Mouse (Mus musculus) liver, embryonic 12.5 days (tissue): Measurements from ENCODE around the gene Sh3d19. TPM values are rescaled to one million over a fixed set of nuclear protein-coding genes. Genes with fewer than 3 reads are reported as not detected.
A peak's percentile ranks its signal among the peaks of the same experiment; 100 is the strongest.
"Not testable (repeated sequence)": the region's sequence is repeated elsewhere in the genome, so short reads cannot be mapped to it uniquely, and the experiment has no call there.

ENCODE experiments used
- ATAC-seq: fragments of 200-750 bp; cut with Nextera tagmentation; 2 replicates; pipeline ENCODE4 v1.8.0; 2017; ENCODE audit warnings: moderate number of reproducible peaks, mild to moderate bottlenecking, moderate library complexity
- H3K27ac ChIP-seq: fragments of 300-500 bp; sonication (generic); 2 replicates; pipeline ENCODE4 v1.5.1; 2016; ENCODE audit warnings: mild to moderate bottlenecking
- H3K27me3 ChIP-seq: fragments of 300-500 bp; sonication (generic); replicated peaks from 2 replicates; pipeline ENCODE4 v1.6.1; 2016; ENCODE audit warnings: mild to moderate bottlenecking, moderate library complexity
- H3K36me3 ChIP-seq: fragments of 300-500 bp; sonication (generic); 2 replicates; pipeline ENCODE4 v1.6.1; 2016; ENCODE audit warnings: mild to moderate bottlenecking, moderate library complexity
- H3K4me1 ChIP-seq: fragments of 300-500 bp; sonication (generic); 2 replicates; pipeline ENCODE4 v1.6.1; 2016
- H3K4me2 ChIP-seq: fragments of 300-500 bp; sonication (generic); 2 replicates; pipeline ENCODE4 v1.6.1; 2016; ENCODE audit warnings: mild to moderate bottlenecking, moderate library complexity
- H3K4me3 ChIP-seq: fragments of 300-500 bp; sonication (generic); 2 replicates; pipeline ENCODE4 v1.5.1; 2016; ENCODE audit warnings: mild to moderate bottlenecking, moderate library complexity
- H3K9ac ChIP-seq: fragments of 300-500 bp; sonication (generic); 2 replicates; pipeline ENCODE4 v1.6.1; 2016; ENCODE audit warnings: mild to moderate bottlenecking, moderate library complexity
- H3K9me3 ChIP-seq: fragments of 300-500 bp; sonication (generic); replicated peaks from 2 replicates; pipeline ENCODE4 v1.6.1; 2016; ENCODE audit warnings: mild to moderate bottlenecking, moderate library complexity
- WGBS: fragments of 180-500 bp; shearing (Covaris S2); methylation state at CpG from one replicate; pipeline ENCODE4 v1.1.7; 2016; ENCODE audit not compliant: insufficient replicate concordance; 5-methylcytosine and 5-hydroxymethylcytosine counted together
- polyA plus RNA-seq: library from polyadenylated mRNA; unstranded; fragments of >200 nt; fragmentation: Nextera tagmentation; extraction: Ambion mirVana; gene quantifications from 2 replicates; pipeline ENCODE4 v1.2.1, GENCODE M21; 2016

Sh3d19 gene
- polyA plus RNA-seq, 1 experiment from 2014 or later: 12.7 TPM

- Histone ChIP-seq H3K9ac (no peak overlapping the region), H3K4me3 (no peak overlapping the region), H3K36me3 (no peaks in the 10 kb centered on the region), H3K4me2 (no peak overlapping the region), H3K27ac (no peak overlapping the region), H3K4me1 (no peaks in the 10 kb centered on the region), H3K27me3 (no peaks in the 10 kb centered on the region), H3K9me3 (no peaks in the 10 kb centered on the region)
- 83% methylated on average over 5 of the region's 5 CpGs for WGBS
- no peak for ATAC-seq
Measured at GRCm38 (mm10) chr3:86075593-86075992, 104.7 kb downstream of the Sh3d19 start.

GRCm38 (mm10) chr3:86076511-86077283 is 105.8 kb downstream of the Sh3d19 start:
- Histone ChIP-seq H3K4me3 (no peak overlapping the region), H3K36me3 (no peaks in the 10 kb centered on the region), H3K27ac (no peak overlapping the region), H3K9me3 (no peaks in the 10 kb centered on the region), H3K9ac (no peak overlapping the region), H3K27me3 (no peaks in the 10 kb centered on the region), H3K4me1 (0 out of 2 replicates have a peak, but pooled peaks cover 1% of the 10 kb centered on the region), H3K4me2 (no peak overlapping the region)
- WGBS: 65% methylated on average over 14 of the region's 14 CpGs
- no peak for ATAC-seq

- no peaks in the 10 kb centered on the region for H3K9me3 ChIP-seq
- no peak for ATAC-seq
- WGBS: 74% methylated on average over 8 of the region's 8 CpGs
Measured at GRCm38 (mm10) chr3:86083051-86083450, 112.1 kb downstream of the Sh3d19 start.

DNA sequence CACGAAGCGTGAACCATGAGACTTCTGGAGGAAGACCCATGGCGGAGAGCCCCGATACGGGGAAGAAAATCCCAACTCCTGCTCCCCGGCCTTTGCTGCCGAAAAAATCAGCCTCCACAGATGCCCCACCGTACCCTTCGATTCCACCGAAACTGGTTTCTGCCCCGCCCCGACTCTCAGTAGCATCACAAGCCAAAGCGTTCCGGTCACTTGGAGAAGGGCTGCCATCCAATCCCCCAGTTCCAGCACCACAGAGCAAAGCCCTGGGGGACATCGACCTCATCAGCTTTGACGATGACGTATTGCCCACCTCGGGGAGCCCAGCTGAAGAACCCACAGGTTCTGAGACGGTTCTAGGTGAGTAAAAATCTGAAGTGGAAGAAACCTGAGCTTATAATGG is 114.1 kb downstream of the Sh3d19 start:
- Histone ChIP-seq H3K9ac (no peak overlapping the region), H3K4me1 (0 out of 2 replicates have a peak, but pooled peaks cover 8% of the 10 kb centered on the region), H3K4me2 (no peak overlapping the region), H3K9me3 (no peaks in the 10 kb centered on the region), H3K4me3 (no peak overlapping the region), H3K27me3 (no peaks in the 10 kb centered on the region), H3K36me3 (peaks cover 11% of the 10 kb centered on the region; the same call in 1 of the 2 replicates), H3K27ac (no peak overlapping the region)
- ATAC-seq: no peak
- 87% methylated on average over 19 of the region's 19 CpGs for WGBS

More at GRCm38 (mm10) chr3:86083051-86083450, 112.1 kb downstream of the Sh3d19 start:
- Histone ChIP-seq H3K4me1 (0 out of 2 replicates have a peak, but pooled peaks cover 8% of the 10 kb centered on the region), H3K27ac (no peak overlapping the region), H3K27me3 (no peaks in the 10 kb centered on the region), H3K4me2 (no peak overlapping the region), H3K9ac (no peak overlapping the region), H3K4me3 (no peak overlapping the region), H3K36me3 (peaks cover 10% of the 10 kb centered on the region; the same call in 1 of the 2 replicates)

DNA sequence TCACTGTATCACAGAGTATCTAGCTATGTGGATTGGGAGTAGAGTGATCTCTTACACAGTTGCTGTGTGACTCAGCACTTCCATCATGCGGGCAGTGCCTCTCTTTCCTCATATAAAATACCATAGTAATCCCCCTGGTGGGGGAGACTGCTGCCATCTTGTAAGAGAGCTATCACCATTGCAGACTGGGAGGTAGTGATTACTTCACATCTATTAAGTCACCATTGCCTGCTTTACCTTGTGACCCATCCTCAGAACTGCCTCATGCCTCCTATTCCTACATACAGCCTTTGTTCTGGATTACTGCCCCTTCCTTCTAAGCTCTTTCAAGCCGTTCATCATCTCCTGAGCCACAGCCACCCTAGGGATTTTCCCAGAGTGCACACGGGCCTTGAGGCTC is 117.0 kb downstream of the Sh3d19 start:
- ATAC-seq: no peak
- H3K4me3 ChIP-seq: no peak overlapping the region
- 71% methylated on average over 3 of the region's 3 CpGs for WGBS
- H3K9ac ChIP-seq: no peak overlapping the region
- H3K4me2 ChIP-seq: no peak overlapping the region
- no peak overlapping the region for H3K27ac ChIP-seq
- H3K36me3 ChIP-seq: peaks cover 11% of the 10 kb centered on the region; the same call in 1 of the 2 replicates
- 0 out of 2 replicates have a peak, but pooled peaks cover 4% of the 10 kb centered on the region for H3K4me1 ChIP-seq
- no peaks in the 10 kb centered on the region for H3K9me3 ChIP-seq
- no peaks in the 10 kb centered on the region for H3K27me3 ChIP-seq

GRCm38 (mm10) chr3:86093213-86093845 is 122.4 kb downstream of the Sh3d19 start:
- Histone ChIP-seq H3K9me3 (no peaks in the 10 kb centered on the region), H3K4me1 (no peaks in the 10 kb centered on the region), H3K27ac (no peak overlapping the region), H3K4me3 (no peak overlapping the region), H3K27me3 (no peaks in the 10 kb centered on the region), H3K9ac (no peak overlapping the region), H3K36me3 (no peaks in the 10 kb centered on the region), H3K4me2 (no peak overlapping the region)
- 80% methylated on average over 6 of the region's 6 CpGs for WGBS
- no peak for ATAC-seq

- Histone ChIP-seq H3K4me2 (no peak overlapping the region), H3K9ac (no peak overlapping the region), H3K36me3 (no peaks in the 10 kb centered on the region), H3K27ac (no peak overlapping the region), H3K4me1 (no peaks in the 10 kb centered on the region), H3K9me3 (no peaks in the 10 kb centered on the region), H3K27me3 (no peaks in the 10 kb centered on the region), H3K4me3 (no peak overlapping the region)
- whole genome bisulfite sequencing: 80% methylated on average over 5 of the region's 5 CpGs
- no peak for ATAC-seq
Measured at GRCm38 (mm10) chr3:86093907-86094306, 123.0 kb downstream of the Sh3d19 start.

DNA sequence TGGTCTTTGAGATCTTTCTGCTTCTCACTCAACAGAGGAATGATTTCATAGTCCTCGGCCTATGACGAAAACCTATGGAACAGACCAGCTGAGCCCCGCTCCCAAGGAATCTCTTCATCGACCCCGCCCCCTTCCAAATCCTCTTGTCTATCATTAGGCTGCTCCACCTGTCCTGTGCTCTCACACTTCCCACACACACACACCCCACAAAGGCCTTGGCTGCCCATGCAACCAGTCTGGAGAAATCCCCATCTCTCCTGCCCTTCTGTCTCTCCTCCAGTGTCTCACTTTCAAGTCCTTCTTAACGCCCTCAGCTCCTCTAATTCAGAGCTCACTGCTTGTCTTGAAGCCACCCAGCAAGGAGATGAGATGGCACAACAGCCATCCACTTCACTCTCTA is 131.0 kb downstream of the Sh3d19 start:
- 88% methylated on average over 6 of the region's 6 CpGs for WGBS
- Histone ChIP-seq H3K36me3 (peaks cover 9% of the 10 kb centered on the region; the same call in 1 of the 2 replicates), H3K27ac (no peak overlapping the region), H3K9ac (no peak overlapping the region), H3K9me3 (no peaks in the 10 kb centered on the region), H3K4me3 (no peak overlapping the region), H3K4me1 (peaks cover 8% of the 10 kb centered on the region), H3K27me3 (no peaks in the 10 kb centered on the region), H3K4me2 (no peak overlapping the region)
- ATAC-seq: no peak

DNA sequence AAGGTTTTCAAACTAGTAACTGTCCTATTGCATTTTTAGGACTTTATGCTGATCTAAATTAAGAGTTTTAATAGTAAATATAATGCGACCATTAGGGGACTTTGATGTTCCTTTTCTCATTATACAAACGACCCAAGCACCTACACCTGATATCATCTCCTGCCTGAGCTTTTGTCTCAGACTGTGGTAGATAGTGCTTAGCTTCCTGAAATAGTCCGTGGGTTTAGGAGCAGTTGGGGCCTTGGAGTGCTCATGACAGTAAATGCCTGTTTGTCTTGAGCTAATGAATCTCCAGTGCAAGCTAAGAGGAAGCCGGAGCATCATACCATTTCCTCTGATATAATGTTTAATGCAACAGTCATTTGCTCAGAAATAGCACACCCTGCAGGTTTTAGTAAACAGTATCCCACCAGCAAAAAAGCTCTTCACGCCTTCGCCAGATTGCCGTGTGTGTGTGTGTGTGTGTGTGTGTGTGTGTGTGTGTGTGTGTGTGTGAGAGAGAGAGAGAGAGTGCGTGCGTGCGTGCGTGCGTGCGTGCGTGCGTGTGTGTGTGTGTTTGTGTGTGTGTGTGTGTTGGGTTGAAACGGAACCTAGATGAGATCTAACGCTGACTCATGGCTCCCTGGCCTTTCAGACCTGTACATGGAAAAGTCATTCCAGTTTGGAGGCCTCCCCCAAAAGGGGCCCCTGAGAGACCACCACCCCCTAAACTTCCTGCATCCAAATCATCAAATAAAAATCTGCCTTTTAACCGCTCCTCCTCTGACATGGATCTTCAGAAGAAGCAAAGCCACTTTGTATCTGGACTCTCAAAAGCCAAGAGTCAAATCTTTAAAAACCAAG is 132.8 kb downstream of the Sh3d19 start:
- no peak for ATAC-seq
- 52% methylated on average over 18 of the region's 18 CpGs for WGBS
- Histone ChIP-seq H3K36me3 (peaks cover 17% of the 10 kb centered on the region), H3K9me3 (no peaks in the 10 kb centered on the region), H3K4me3 (no peak overlapping the region), H3K4me2 (no peak overlapping the region), H3K9ac (no peak overlapping the region), H3K4me1 (peaks cover 24% of the 10 kb centered on the region), H3K27me3 (no peaks in the 10 kb centered on the region), H3K27ac (0 out of 2 replicates have a peak overlapping the region, but pooled peaks have one; percentile 2)

- ATAC-seq, H3K9ac ChIP-seq, H3K4me2 ChIP-seq, H3K4me3 ChIP-seq, H3K9me3 ChIP-seq, H3K27ac ChIP-seq, H3K27me3 ChIP-seq: not testable (repeated sequence)
- peaks cover 17% of the 10 kb centered on the region for H3K36me3 ChIP-seq
- 69% methylated on average over 7 of the region's 7 CpGs for WGBS
- H3K4me1 ChIP-seq: peaks cover 31% of the 10 kb centered on the region
Measured at GRCm38 (mm10) chr3:86104433-86104832, 133.5 kb downstream of the Sh3d19 start.

DNA sequence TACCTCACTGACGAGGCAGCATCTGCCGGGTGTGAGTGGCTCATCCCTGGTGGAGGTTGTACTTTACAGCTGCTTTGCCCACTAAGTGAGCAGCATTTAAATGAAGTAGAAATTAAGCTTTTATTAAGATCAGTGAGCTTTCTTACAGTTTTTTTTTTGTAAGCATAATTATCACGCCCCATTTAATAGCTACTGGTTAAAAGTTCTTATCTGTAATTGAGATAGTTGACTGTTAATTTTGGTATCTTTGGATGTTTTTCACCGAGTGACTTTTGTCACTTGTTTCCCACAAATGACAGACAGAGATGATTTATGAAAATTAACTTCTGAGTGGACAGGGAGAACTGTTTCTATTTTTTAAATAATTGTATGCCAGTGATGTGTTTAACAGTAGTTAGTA is 134.0 kb downstream of the Sh3d19 start:
- Histone ChIP-seq H3K27me3 (no peaks in the 10 kb centered on the region), H3K36me3 (peaks cover 14% of the 10 kb centered on the region), H3K4me2 (no peak overlapping the region), H3K9ac (no peak overlapping the region), H3K27ac (no peak overlapping the region), H3K4me3 (no peak overlapping the region), H3K4me1 (peaks cover 36% of the 10 kb centered on the region), H3K9me3 (no peaks in the 10 kb centered on the region)
- 66% methylated on average over 4 of the region's 4 CpGs for WGBS
- ATAC-seq: no peak
